Mouse (Mus musculus) heart, embryonic 14.5 days (tissue): ENCODE measurements around the gene Kif3b. TPM values are rescaled to one million over a fixed set of nuclear protein-coding genes. Genes with fewer than 3 reads are reported as not detected.
"Not testable (repeated sequence)": the region's sequence is repeated elsewhere in the genome, so short reads cannot be mapped to it uniquely, and the experiment has no call there.

Experiments used
- ATAC-seq: fragments of 200-750 bp; cut with Nextera tagmentation; 2 replicates; pipeline ENCODE4 v1.8.0; 2017; ENCODE audit warnings: low read depth, moderate TSS enrichment; ENCODE audit not compliant: insufficient number of reproducible peaks, insufficient read depth, low FRiP score
- H3K27ac ChIP-seq, 2 experiments: fragments of 200-500 bp in 1 of 2; fragments of 300-500 bp in 1 of 2; sonication (generic) in 1 of 2; replicated peaks in 1 of 2; 2 replicates each; pipeline ENCODE4 v1.5.1; 2012 to 2014; ENCODE audit warnings: low read depth in 2 of 2, low read length in 2 of 2, control low read depth in 1 of 2, mild to moderate bottlenecking in 1 of 2, mixed read lengths in 1 of 2; ENCODE audit not compliant: control insufficient read depth in 1 of 2, insufficient read depth in 1 of 2
- H3K27me3 ChIP-seq: fragments of 300-500 bp; sonication (generic); 2 replicates; pipeline ENCODE4 v1.6.1; 2014; ENCODE audit warnings: mild to moderate bottlenecking, low read length, control low read depth; ENCODE audit not compliant: control insufficient read depth, insufficient read depth
- H3K36me3 ChIP-seq: fragments of 300-500 bp; sonication (generic); 2 replicates; pipeline ENCODE4 v1.6.1; 2014; ENCODE audit warnings: mild to moderate bottlenecking, control low read depth, low read length, mixed read lengths; ENCODE audit not compliant: control insufficient read depth, insufficient read depth
- H3K4me1 ChIP-seq, 2 experiments: fragments of 200-500 bp in 1 of 2; fragments of 300-500 bp in 1 of 2; sonication (generic) in 1 of 2; 2 replicates each; pipeline ENCODE4 v1.6.1; 2012 to 2014; ENCODE audit warnings: low read length in 2 of 2, control low read depth in 1 of 2, mixed read lengths in 1 of 2; ENCODE audit not compliant: control insufficient read depth in 2 of 2, insufficient read depth in 2 of 2
- H3K4me2 ChIP-seq: fragments of 300-500 bp; sonication (generic); 2 replicates; pipeline ENCODE4 v1.6.1; 2014; ENCODE audit warnings: mild to moderate bottlenecking, low read length
- H3K4me3 ChIP-seq, 2 experiments: fragments of 200-500 bp in 1 of 2; fragments of 300-500 bp in 1 of 2; sonication (generic) in 1 of 2; 2 replicates each; pipeline ENCODE4 v1.5.1; 2012 to 2014; ENCODE audit warnings: low read length in 2 of 2, mild to moderate bottlenecking in 2 of 2, control low read depth in 1 of 2, low read depth in 1 of 2, moderate library complexity in 1 of 2; ENCODE audit not compliant: control insufficient read depth in 1 of 2, insufficient read depth in 1 of 2
- H3K9ac ChIP-seq: fragments of 300-500 bp; sonication (generic); 2 replicates; pipeline ENCODE4 v1.6.1; 2014; ENCODE audit warnings: mild to moderate bottlenecking, low read length
- H3K9me3 ChIP-seq: fragments of 300-500 bp; sonication (generic); 2 replicates; pipeline ENCODE4 v1.6.1; 2016; ENCODE audit warnings: low read length, control low read depth; ENCODE audit not compliant: control insufficient read depth
- WGBS: fragments of 180-500 bp; shearing (Covaris S2); extraction: QIAGEN DNeasy Blood & Tissue Kit; methylation state at CpG from one replicate; pipeline ENCODE4 v1.1.7; 2014; 5-methylcytosine and 5-hydroxymethylcytosine counted together
- polyA plus RNA-seq: library from polyadenylated mRNA; unstranded; fragments of >200 nt; fragmentation: Nextera tagmentation; extraction: Ambion mirVana; gene quantifications from 2 replicates; pipeline ENCODE4 v1.2.1, GENCODE M21; 2014

Kif3b gene
- polyA plus RNA-seq, 1 experiment from 2014 or later = 4.5 TPM

GRCm38 (mm10) chr2:153361101-153361710 lies 70.0 kb downstream of the Kif3b start:
- Histone ChIP-seq H3K9ac (no peak overlapping the region), H3K27ac (no peak overlapping the region), H3K9me3 (no peaks in the 10 kb centered on the region), H3K36me3 (peaks cover 88% of the 10 kb centered on the region), H3K4me1 (0 out of 4 replicates have a peak, but pooled peaks cover 0 to 2% of the 10 kb centered on the region in 2 experiments), H3K4me3 (no peak overlapping the region), H3K4me2 (no peak overlapping the region), H3K27me3 (no peaks in the 10 kb centered on the region)
- ATAC-seq = no peak
- 95% methylated on average over 1 of the region's 1 CpGs for WGBS

- ATAC-seq, H3K27ac ChIP-seq, H3K4me1 ChIP-seq, H3K4me2 ChIP-seq, H3K4me3 ChIP-seq, H3K27me3 ChIP-seq, H3K9ac ChIP-seq, H3K9me3 ChIP-seq: not testable (repeated sequence)
- H3K36me3 ChIP-seq = peaks cover 88% of the 10 kb centered on the region
- 66% methylated on average over 14 of the region's 14 CpGs for WGBS
Observed at GRCm38 (mm10) chr2:153364531-153364930, 73.3 kb downstream of the Kif3b start.

- Histone ChIP-seq H3K4me2 (no peak overlapping the region), H3K27me3 (no peaks in the 10 kb centered on the region), H3K36me3 (peaks cover 55% of the 10 kb centered on the region), H3K9me3 (no peaks in the 10 kb centered on the region), H3K27ac (no peak overlapping the region), H3K9ac (no peak overlapping the region), H3K4me3 (no peak overlapping the region), H3K4me1 (no peaks in the 10 kb centered on the region)
- ATAC-seq = no peak
Observed at GRCm38 (mm10) chr2:153370871-153371270, 79.7 kb downstream of the Kif3b start.

GRCm38 (mm10) chr2:153375380-153375779 lies 84.2 kb downstream of the Kif3b start:
- no peak for ATAC-seq
- Histone ChIP-seq H3K4me1 (peaks cover 0 to 11% of the 10 kb centered on the region in 2 experiments; a peak in 2 of 4 replicates), H3K4me2 (no peak overlapping the region), H3K9me3 (no peaks in the 10 kb centered on the region), H3K27ac (no peak overlapping the region), H3K36me3 (peaks cover 32% of the 10 kb centered on the region), H3K4me3 (no peak overlapping the region), H3K9ac (no peak overlapping the region), H3K27me3 (no peaks in the 10 kb centered on the region)
- 92% methylated on average over 2 of the region's 2 CpGs for WGBS

- H3K27ac ChIP-seq = no peak overlapping the region
- WGBS = 93% methylated on average over 1 of the region's 1 CpGs
- H3K4me3 ChIP-seq = no peak overlapping the region
- peaks cover 54% of the 10 kb centered on the region for H3K36me3 ChIP-seq
- H3K9ac ChIP-seq = no peak overlapping the region
- no peaks in the 10 kb centered on the region for H3K9me3 ChIP-seq
- H3K27me3 ChIP-seq = no peaks in the 10 kb centered on the region
- H3K4me2 ChIP-seq = no peak overlapping the region
- no peak for ATAC-seq
- peaks cover 0 to 11% of the 10 kb centered on the region in 2 experiments; a peak in 2 of 4 replicates for H3K4me1 ChIP-seq
Observed at GRCm38 (mm10) chr2:153380479-153380878, 89.3 kb downstream of the Kif3b start.

Other genes with a start within 250 kb of the Kif3b start
- gene Ccm2l, start 225.5 kb upstream of the Kif3b start, polyA plus RNA-seq = 6.5 and 7.9 TPM in 2 replicates
- 1.9 and 2.5 TPM in 2 replicates for gene Hck, start 182.9 kb upstream of the Kif3b start, polyA plus RNA-seq
- gene Tm9sf4, start 130.1 kb upstream of the Kif3b start, polyA plus RNA-seq = 59.6 and 67.9 TPM in 2 replicates
- 4.1 and 4.4 TPM in 2 replicates for gene Tspyl3, start 66.0 kb upstream of the Kif3b start, polyA plus RNA-seq
- 15.5 and 16.2 TPM in 2 replicates for gene Plagl2, start 50.0 kb upstream of the Kif3b start, polyA plus RNA-seq
- gene Pofut1, start 49.9 kb upstream of the Kif3b start, polyA plus RNA-seq = 5.9 and 6.6 TPM in 2 replicates
- gene Asxl1, start 54.4 kb downstream of the Kif3b start, polyA plus RNA-seq = 14.0 and 17.0 TPM in 2 replicates
- not detected in 2 replicates for gene 4930404H24Rik, start 201.4 kb downstream of the Kif3b start, polyA plus RNA-seq
- 10.0 and 12.6 TPM in 2 replicates for gene Nol4l, start 238.6 kb downstream of the Kif3b start, polyA plus RNA-seq